Mouse (Mus musculus): Measurements from ENCODE around the gene Prps1l3.

GRCm38 (mm10) chr12:57230192-57230706 lies at the start of gene Prps1l3, which contains the start of gene Mipol1:
- TF ChIP-seq POLR2A (IDR thresholded peaks at IDR 0.05; ENCODE audit: borderline replicate concordance, extremely low read depth, insufficient read depth, insufficient read length, poor library complexity, severe bottlenecking): peak; percentile 60; the same call in 1 of the 2 replicates
- TF ChIP-seq CTCF (IDR thresholded peaks at IDR 0.05; ENCODE audit: borderline replicate concordance, extremely low read depth, insufficient read depth, insufficient read length): no peak

All from brain, embryonic 14.5 days (tissue).